Mouse (Mus musculus) pancreas, adult 10 weeks (tissue): ENCODE measurements around the gene Eif6. TPM values are rescaled to one million over a fixed set of nuclear protein-coding genes. Genes with fewer than 3 reads are reported as not detected.

Experiments
- polyA plus RNA-seq: library from polyadenylated mRNA; stranded (reverse); fragments of 350-450 nt; fragmentation: Illumina TruSeq; extraction: RNeasy Lipid Tissue Mini Kit (QIAGEN cat#74804); gene quantifications from one replicate; pipeline ENCODE4 v1.2.3, GENCODE M21; 2015; ENCODE audit warnings: low read depth, low replicate concordance; ENCODE audit not compliant: insufficient read depth

Eif6 gene
- 16.0 TPM for polyA plus RNA-seq

DNA sequence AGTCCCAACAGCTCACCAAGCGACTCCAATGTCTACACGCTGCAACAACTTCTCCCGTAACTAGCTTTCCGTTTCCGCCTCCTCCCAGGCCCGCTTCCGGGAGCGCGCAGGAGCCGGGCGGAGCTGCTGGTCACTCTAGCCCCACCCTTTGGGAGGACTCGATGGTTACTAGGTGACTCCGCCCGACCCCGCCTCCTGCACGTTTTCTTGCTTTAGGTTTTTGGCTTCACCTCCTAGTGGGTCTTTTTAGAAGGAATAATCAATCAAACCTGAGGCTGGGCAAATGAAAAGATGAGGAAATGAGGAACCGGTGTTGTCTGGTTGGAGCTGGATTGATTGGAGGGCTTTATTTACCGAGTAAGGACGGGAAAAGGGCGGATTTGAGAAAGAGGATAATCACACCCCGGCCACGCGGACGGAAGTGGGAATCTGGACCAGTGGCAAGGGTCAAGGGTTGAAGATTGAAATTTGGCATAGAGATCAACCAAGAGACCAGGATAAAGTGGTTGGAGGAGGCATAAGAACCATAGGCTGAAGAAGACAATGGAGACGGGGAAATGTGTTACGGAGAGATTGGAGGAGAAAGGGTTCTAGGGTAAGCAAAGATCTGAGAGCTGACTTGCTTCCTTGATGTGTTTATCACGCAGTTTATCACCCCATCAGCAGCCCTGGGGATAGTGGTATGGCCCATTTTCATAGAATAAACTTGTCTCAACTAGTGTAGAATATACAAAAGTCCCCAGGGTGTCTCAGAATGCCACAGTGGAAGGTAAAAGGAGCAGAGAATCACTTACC lies at the start of gene Eif6:
Gene Eif6 (minus strand): TSS at position 296 of the 795 bp plus-strand sequence.

GRCm38 (mm10) chr2:155834732-155835131 lies 8.0 kb upstream of the Eif6 start, which contains the start of gene Fam83c:
Gene Fam83c (minus strand): TSS chr2:155834854.

DNA sequence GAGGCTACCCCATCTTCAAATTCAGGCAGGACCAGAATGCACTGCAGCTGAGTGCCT lies 7.5 kb downstream of the Eif6 start, which contains the start of gene BC029722:
Gene BC029722 (minus strand): TSS at position 35 of the 57 bp plus-strand sequence.

DNA sequence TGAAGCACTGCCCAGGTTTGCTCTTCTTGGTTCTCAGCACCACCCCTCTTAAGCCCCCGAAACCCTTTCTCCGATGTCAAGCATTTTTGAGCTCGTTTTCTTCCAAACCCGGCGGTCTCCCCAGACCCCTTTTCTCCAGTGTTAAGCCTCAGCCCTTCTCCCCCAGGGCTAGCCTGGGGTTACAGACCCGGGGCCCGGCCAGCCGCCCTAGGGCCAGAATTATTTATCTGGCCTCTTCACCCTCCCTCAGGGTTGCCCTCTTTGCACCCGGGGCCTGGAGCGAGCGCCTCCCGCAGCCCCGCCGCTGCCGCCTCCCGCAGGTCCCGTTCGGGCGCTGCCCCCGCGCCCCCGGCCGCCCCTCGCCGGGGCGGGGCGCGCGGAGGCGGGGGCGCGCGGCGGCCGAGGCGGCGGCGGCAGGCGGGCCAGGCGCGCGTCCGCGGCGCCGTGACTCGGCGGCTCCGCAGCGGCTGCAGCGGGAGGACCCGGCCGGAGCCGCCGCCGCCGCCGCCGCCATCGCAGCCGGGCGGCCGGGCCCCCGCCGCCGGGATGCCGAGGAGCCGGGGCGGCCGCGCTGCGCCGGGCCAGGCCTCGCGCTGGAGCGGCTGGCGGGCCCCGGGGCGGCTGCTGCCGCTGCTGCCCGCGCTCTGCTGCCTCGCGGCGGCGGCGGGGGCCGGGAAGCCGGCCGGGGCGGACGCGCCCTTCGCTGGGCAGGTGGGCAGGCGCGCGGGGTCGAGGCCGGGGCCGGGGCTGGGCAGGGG lies 51.6 kb downstream of the Eif6 start, which contains the start of gene Mmp24:
Gene Mmp24 (plus strand): TSS at position 416 of the 758 bp plus-strand sequence.

Other genes starting within 250 kb of the Eif6 start
- gene Gss, start 234.1 kb downstream of the Eif6 start, polyA plus RNA-seq = 3.0 TPM
- not detected for gene Myh7b, start 215.7 kb downstream of the Eif6 start, polyA plus RNA-seq
- gene Trpc4ap, start 134.5 kb downstream of the Eif6 start, polyA plus RNA-seq = 34.8 TPM
- gene Edem2, start 97.5 kb downstream of the Eif6 start, polyA plus RNA-seq = 84.1 TPM
- not detected for gene Gm17581, start 91.1 kb downstream of the Eif6 start, polyA plus RNA-seq
- gene Procr, start 75.8 kb downstream of the Eif6 start, polyA plus RNA-seq = 6.8 TPM
- 0.30 TPM for gene Mmp24, start 51.6 kb downstream of the Eif6 start, polyA plus RNA-seq
- 13.2 TPM for gene BC029722, start 7.5 kb downstream of the Eif6 start, polyA plus RNA-seq
- gene Fam83c, start 7.9 kb upstream of the Eif6 start, polyA plus RNA-seq = not detected
- 6.6 TPM for gene Uqcc1, start 103.4 kb upstream of the Eif6 start, polyA plus RNA-seq
- not detected for gene Gm15557, start 113.8 kb upstream of the Eif6 start, polyA plus RNA-seq
- not detected for gene Gdf5, start 118.4 kb upstream of the Eif6 start, polyA plus RNA-seq
- 3.5 TPM for gene Cep250, start 129.5 kb upstream of the Eif6 start, polyA plus RNA-seq
- 1.3 TPM for gene 6430550D23Rik, start 181.1 kb upstream of the Eif6 start, polyA plus RNA-seq
- gene Ergic3, start 181.1 kb upstream of the Eif6 start, polyA plus RNA-seq = 61.6 TPM
- gene Fer1l4, start 226.0 kb upstream of the Eif6 start, polyA plus RNA-seq = not detected
- gene Spag4, start 238.2 kb upstream of the Eif6 start, polyA plus RNA-seq = not detected